Mouse (Mus musculus): ENCODE data around the gene Arhgap10. TPM values are rescaled to one million over a fixed set of nuclear protein-coding genes. Genes with fewer than 3 reads are reported as not detected.

Gene Arhgap10
- polyA plus RNA-seq, 1 experiment from 2014 or later: 14.8 TPM

DNA sequence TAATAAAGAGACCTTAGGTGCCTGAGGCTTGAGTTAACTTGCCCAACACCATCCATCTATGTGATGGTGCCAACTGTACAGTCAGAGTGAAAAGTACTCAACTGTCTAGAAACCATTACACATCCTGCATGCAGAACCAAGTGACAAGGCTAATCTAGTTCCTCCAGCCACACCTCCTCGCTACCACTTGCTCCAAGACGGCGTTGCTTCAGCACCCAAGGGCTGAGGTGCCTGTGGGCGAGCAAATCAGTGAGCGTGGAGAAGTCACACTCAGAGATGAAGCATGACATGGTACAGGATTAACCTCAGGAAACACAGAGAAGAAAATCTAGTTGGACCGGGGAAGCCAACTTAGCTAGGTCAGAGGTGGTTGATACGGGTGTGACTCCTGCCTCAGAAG is 8.7 kb downstream of the Arhgap10 start:
- no peak for ATAC-seq (ENCODE audit: insufficient read depth, low FRiP score, low TSS enrichment)

GRCm38 (mm10) chr8:77507510-77508035 is 10.2 kb downstream of the Arhgap10 start:
- Histone ChIP-seq H3K9me3 (ENCODE audit: control insufficient read depth, low read length) (no peaks in the 10 kb centered on the region), H3K4me3 (ENCODE audit: low read depth, low read length) (no peak overlapping the region), H3K4me2 (ENCODE audit: low read depth) (no peak overlapping the region), H3K9ac (ENCODE audit: low read length) (no peak overlapping the region), H3K4me1 (ENCODE audit: control insufficient read depth, insufficient read depth, low read length) (no peaks in the 10 kb centered on the region), H3K36me3 (ENCODE audit: control insufficient read depth, insufficient read depth, low read length) (no peaks in the 10 kb centered on the region), H3K27ac (ENCODE audit: low read depth, low read length) (no peak overlapping the region), H3K27me3 (ENCODE audit: control insufficient read depth, insufficient read depth, low read length) (no peaks in the 10 kb centered on the region)
- WGBS: 55% methylated on average over 10 of the region's 10 CpGs
- no peak for DNase-seq (ENCODE audit: low spot score)
- no peak for ATAC-seq (ENCODE audit: insufficient read depth, low FRiP score, low TSS enrichment)

More for the DNA sequence above, 8.7 kb downstream of the Arhgap10 start:
- Histone ChIP-seq H3K27me3 (ENCODE audit: control insufficient read depth, insufficient read depth, low read length) (no peaks in the 10 kb centered on the region), H3K9ac (ENCODE audit: low read length) (no peak overlapping the region), H3K9me3 (ENCODE audit: control insufficient read depth, low read length) (no peaks in the 10 kb centered on the region), H3K27ac (ENCODE audit: low read depth, low read length) (no peak overlapping the region), H3K4me2 (ENCODE audit: low read depth) (no peak overlapping the region), H3K4me3 (ENCODE audit: low read depth, low read length) (no peak overlapping the region), H3K36me3 (ENCODE audit: control insufficient read depth, insufficient read depth, low read length) (no peaks in the 10 kb centered on the region), H3K4me1 (ENCODE audit: control insufficient read depth, insufficient read depth, low read length) (0 out of 2 replicates have a peak, but pooled peaks cover 2% of the 10 kb centered on the region)
- WGBS: 95% methylated on average over 7 of the region's 7 CpGs
- no peak for DNase-seq (ENCODE audit: low spot score)

- DNase-seq (ENCODE audit: low spot score) (no peak), ATAC-seq (ENCODE audit: insufficient read depth, low FRiP score, low TSS enrichment) (no peak)
- no peak overlapping the region for H3K4me3 ChIP-seq (ENCODE audit: low read depth, low read length)
- no peaks in the 10 kb centered on the region for H3K36me3 ChIP-seq (ENCODE audit: control insufficient read depth, insufficient read depth, low read length)
- H3K4me2 ChIP-seq (ENCODE audit: low read depth): no peak overlapping the region
- WGBS: 86% methylated on average over 7 of the region's 7 CpGs
- no peak overlapping the region for H3K9ac ChIP-seq (ENCODE audit: low read length)
- H3K27ac ChIP-seq (ENCODE audit: low read depth, low read length): no peak overlapping the region
- no peaks in the 10 kb centered on the region for H3K27me3 ChIP-seq (ENCODE audit: control insufficient read depth, insufficient read depth, low read length)
- H3K4me1 ChIP-seq (ENCODE audit: control insufficient read depth, insufficient read depth, low read length): no peaks in the 10 kb centered on the region
- H3K9me3 ChIP-seq (ENCODE audit: control insufficient read depth, low read length): no peaks in the 10 kb centered on the region
Measured at GRCm38 (mm10) chr8:77506539-77506938, 11.2 kb downstream of the Arhgap10 start.

DNA sequence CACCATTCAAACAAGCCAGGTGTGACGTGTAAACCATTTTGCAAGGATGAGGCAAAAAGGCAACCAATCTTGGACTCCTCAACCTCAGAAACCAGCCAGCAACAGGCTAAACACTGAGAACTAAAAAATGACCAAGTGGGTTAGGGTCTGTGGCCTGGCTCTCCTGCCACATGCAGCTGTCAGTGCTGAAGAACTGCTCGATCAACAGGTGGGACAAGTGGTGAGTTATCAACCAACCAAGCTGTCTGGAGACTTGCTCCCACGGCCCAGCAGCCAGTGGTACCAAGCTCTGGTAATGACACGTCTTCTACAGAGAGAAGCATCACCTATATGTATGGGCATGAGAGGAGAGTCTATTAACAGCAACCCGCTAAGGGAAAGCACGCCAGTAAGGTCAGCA is 15.2 kb downstream of the Arhgap10 start:
- no peaks in the 10 kb centered on the region for H3K27me3 ChIP-seq (ENCODE audit: control insufficient read depth, insufficient read depth, low read length)
- no peaks in the 10 kb centered on the region for H3K36me3 ChIP-seq (ENCODE audit: control insufficient read depth, insufficient read depth, low read length)
- WGBS: 91% methylated on average over 6 of the region's 6 CpGs
- no peak overlapping the region for H3K4me2 ChIP-seq (ENCODE audit: low read depth)
- H3K27ac ChIP-seq (ENCODE audit: low read depth, low read length): no peak overlapping the region
- H3K4me3 ChIP-seq (ENCODE audit: low read depth, low read length): no peak overlapping the region
- no peak overlapping the region for H3K9ac ChIP-seq (ENCODE audit: low read length)
- ATAC-seq (ENCODE audit: insufficient read depth, low FRiP score, low TSS enrichment): no peak
- no peaks in the 10 kb centered on the region for H3K4me1 ChIP-seq (ENCODE audit: control insufficient read depth, insufficient read depth, low read length)
- DNase-seq (ENCODE audit: low spot score): no peak
- no peaks in the 10 kb centered on the region for H3K9me3 ChIP-seq (ENCODE audit: control insufficient read depth, low read length)

- Histone ChIP-seq H3K9me3 (ENCODE audit: control insufficient read depth, low read length) (no peaks in the 10 kb centered on the region), H3K27me3 (ENCODE audit: control insufficient read depth, insufficient read depth, low read length) (no peaks in the 10 kb centered on the region), H3K9ac (ENCODE audit: low read length) (no peak overlapping the region), H3K4me1 (ENCODE audit: control insufficient read depth, insufficient read depth, low read length) (no peaks in the 10 kb centered on the region), H3K4me3 (ENCODE audit: low read depth, low read length) (no peak overlapping the region), H3K36me3 (ENCODE audit: control insufficient read depth, insufficient read depth, low read length) (no peaks in the 10 kb centered on the region), H3K4me2 (ENCODE audit: low read depth) (no peak overlapping the region), H3K27ac (ENCODE audit: low read depth, low read length) (no peak overlapping the region)
- ATAC-seq (ENCODE audit: insufficient read depth, low FRiP score, low TSS enrichment): no peak
- DNase-seq (ENCODE audit: low spot score): no peak
- 88% methylated on average over 8 of the region's 8 CpGs for WGBS
Measured at GRCm38 (mm10) chr8:77501131-77501530, 16.6 kb downstream of the Arhgap10 start.

GRCm38 (mm10) chr8:77500264-77500663 is 17.5 kb downstream of the Arhgap10 start:
- Histone ChIP-seq H3K36me3 (ENCODE audit: control insufficient read depth, insufficient read depth, low read length) (no peaks in the 10 kb centered on the region), H3K27ac (ENCODE audit: low read depth, low read length) (no peak overlapping the region), H3K4me3 (ENCODE audit: low read depth, low read length) (no peak overlapping the region), H3K4me1 (ENCODE audit: control insufficient read depth, insufficient read depth, low read length) (no peaks in the 10 kb centered on the region), H3K9ac (ENCODE audit: low read length) (no peak overlapping the region), H3K9me3 (ENCODE audit: control insufficient read depth, low read length) (no peaks in the 10 kb centered on the region), H3K4me2 (ENCODE audit: low read depth) (no peak overlapping the region), H3K27me3 (ENCODE audit: control insufficient read depth, insufficient read depth, low read length) (no peaks in the 10 kb centered on the region)
- DNase-seq (ENCODE audit: low spot score) (no peak), ATAC-seq (ENCODE audit: insufficient read depth, low FRiP score, low TSS enrichment) (no peak)
- 93% methylated on average over 3 of the region's 3 CpGs for WGBS

- Histone ChIP-seq H3K4me3 (ENCODE audit: low read depth, low read length) (no peak overlapping the region), H3K27me3 (ENCODE audit: control insufficient read depth, insufficient read depth, low read length) (no peaks in the 10 kb centered on the region), H3K36me3 (ENCODE audit: control insufficient read depth, insufficient read depth, low read length) (no peaks in the 10 kb centered on the region), H3K4me2 (ENCODE audit: low read depth) (no peak overlapping the region), H3K9me3 (ENCODE audit: control insufficient read depth, low read length) (no peaks in the 10 kb centered on the region), H3K27ac (ENCODE audit: low read depth, low read length) (no peak overlapping the region), H3K4me1 (ENCODE audit: control insufficient read depth, insufficient read depth, low read length) (no peaks in the 10 kb centered on the region), H3K9ac (ENCODE audit: low read length) (no peak overlapping the region)
- DNase-seq (ENCODE audit: low spot score): no peak
- ATAC-seq (ENCODE audit: insufficient read depth, low FRiP score, low TSS enrichment): no peak
- 89% methylated on average over 2 of the region's 2 CpGs for WGBS
Measured at GRCm38 (mm10) chr8:77497442-77497841, 20.3 kb downstream of the Arhgap10 start.

- DNase-seq (ENCODE audit: low spot score): no peak
- Histone ChIP-seq H3K4me2 (ENCODE audit: low read depth) (no peak overlapping the region), H3K4me3 (ENCODE audit: low read depth, low read length) (no peak overlapping the region), H3K4me1 (ENCODE audit: control insufficient read depth, insufficient read depth, low read length) (no peaks in the 10 kb centered on the region), H3K9ac (ENCODE audit: low read length) (no peak overlapping the region), H3K27ac (ENCODE audit: low read depth, low read length) (no peak overlapping the region), H3K9me3 (ENCODE audit: control insufficient read depth, low read length) (no peaks in the 10 kb centered on the region), H3K36me3 (ENCODE audit: control insufficient read depth, insufficient read depth, low read length) (no peaks in the 10 kb centered on the region), H3K27me3 (ENCODE audit: control insufficient read depth, insufficient read depth, low read length) (no peaks in the 10 kb centered on the region)
- WGBS: 82% methylated on average over 1 of the region's 1 CpGs
- no peak for ATAC-seq (ENCODE audit: insufficient read depth, low FRiP score, low TSS enrichment)
Measured at GRCm38 (mm10) chr8:77496253-77496652, 21.5 kb downstream of the Arhgap10 start.

- H3K9me3 ChIP-seq (ENCODE audit: control insufficient read depth, low read length): no peaks in the 10 kb centered on the region
- no peaks in the 10 kb centered on the region for H3K27me3 ChIP-seq (ENCODE audit: control insufficient read depth, insufficient read depth, low read length)
- WGBS: 90% methylated on average over 10 of the region's 10 CpGs
- H3K36me3 ChIP-seq (ENCODE audit: control insufficient read depth, insufficient read depth, low read length): no peaks in the 10 kb centered on the region
- H3K27ac ChIP-seq (ENCODE audit: low read depth, low read length): no peak overlapping the region
- DNase-seq (ENCODE audit: low spot score): no peak
- H3K9ac ChIP-seq (ENCODE audit: low read length): no peak overlapping the region
- ATAC-seq (ENCODE audit: insufficient read depth, low FRiP score, low TSS enrichment): no peak
- no peak overlapping the region for H3K4me3 ChIP-seq (ENCODE audit: low read depth, low read length)
- H3K4me2 ChIP-seq (ENCODE audit: low read depth): no peak overlapping the region
- no peaks in the 10 kb centered on the region; the same call in 1 of the 2 replicates for H3K4me1 ChIP-seq (ENCODE audit: control insufficient read depth, insufficient read depth, low read length)
Measured at GRCm38 (mm10) chr8:77494376-77495328, 23.1 kb downstream of the Arhgap10 start.
